Mouse (Mus musculus) frontal cortex, postnatal 14 days (tissue): ENCODE data around the gene Dhx30.

ENCODE experiments used
- DNase-seq, 2 experiments: peaks; one replicate each; pipeline ENCODE4 v3.0.0; 2022; ENCODE audit warnings: low spot score in 2 of 2

The Dhx30 gene

GRCm38 (mm10) chr9:110047260-110047659 lies 70.4 kb downstream of the Dhx30 start:
- no peak for DNase-seq

GRCm38 (mm10) chr9:110045763-110046377 lies 71.8 kb downstream of the Dhx30 start:
- DNase-seq: no peak

- DNase-seq: no peak
These were observed 73.3 kb downstream of the Dhx30 start for GRCm38 (mm10) chr9:110044373-110044772.

- no peak for DNase-seq
These were observed 79.1 kb downstream of the Dhx30 start for GRCm38 (mm10) chr9:110038485-110038884.

DNA sequence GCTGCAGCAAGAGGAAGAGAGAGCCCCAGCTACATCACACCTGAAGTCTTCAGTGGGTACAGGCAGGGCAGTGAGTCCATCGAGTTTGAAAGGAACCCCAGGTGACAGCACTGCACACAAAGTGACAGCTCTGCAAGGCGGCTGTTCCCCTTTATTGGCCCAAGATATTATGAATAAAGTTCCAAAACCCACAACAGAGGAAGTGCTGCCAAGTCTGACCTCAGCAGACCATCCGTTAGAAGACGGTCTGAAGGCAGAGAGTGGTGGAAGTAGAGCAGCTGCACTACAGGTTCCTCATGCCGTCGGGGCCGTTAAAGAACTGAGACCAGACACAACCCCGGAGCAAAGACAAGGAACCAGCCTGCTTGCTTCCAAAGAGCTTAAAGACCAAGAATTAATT lies 79.7 kb downstream of the Dhx30 start:
- no peak for DNase-seq

GRCm38 (mm10) chr9:110035091-110035490 lies 82.5 kb downstream of the Dhx30 start:
- no peak for DNase-seq
